Mouse (Mus musculus): ENCODE measurements at regions not wholly inside any gene's neighbourhood (a gene's known extent, or its start where the extent isn't known, plus 50 kb on each side); places are given as distances from the start of the nearest gene placed in this dataset.

- H3K4me3 ChIP-seq = no peak overlapping the region
- H3K9ac ChIP-seq = no peak overlapping the region
- no peak overlapping the region for H3K4me2 ChIP-seq
- H3K4me1 ChIP-seq = no peaks in the 10 kb centered on the region
- H3K9me3 ChIP-seq = no peaks in the 10 kb centered on the region
- no peaks in the 10 kb centered on the region for H3K27me3 ChIP-seq
- no peak overlapping the region for H3K27ac ChIP-seq
- ATAC-seq (ENCODE audit: borderline replicate concordance, extremely low read depth, low FRiP score, low TSS enrichment) = no peak
- H3K36me3 ChIP-seq = no peaks in the 10 kb centered on the region
- 65% methylated on average over 7 of the region's 7 CpGs for WGBS
These were observed 66.9 kb upstream of the Pdha2 start for GRCm38 (mm10) chr3:141279041-141279554.

- no peak overlapping the region for H3K9ac ChIP-seq
- H3K27me3 ChIP-seq = no peaks in the 10 kb centered on the region
- H3K4me2 ChIP-seq = no peak overlapping the region
- H3K36me3 ChIP-seq = no peaks in the 10 kb centered on the region
- WGBS = 75% methylated on average over 2 of the region's 2 CpGs
- no peak overlapping the region for H3K4me3 ChIP-seq
- H3K9me3 ChIP-seq = no peaks in the 10 kb centered on the region
- no peak for ATAC-seq (ENCODE audit: borderline replicate concordance, extremely low read depth, low FRiP score, low TSS enrichment)
- no peaks in the 10 kb centered on the region for H3K4me1 ChIP-seq
- no peak overlapping the region for H3K27ac ChIP-seq
These were observed 81.6 kb upstream of the Pdha2 start for GRCm38 (mm10) chr3:141293802-141294201.

GRCm38 (mm10) chr3:141296897-141297296 lies 84.7 kb upstream of the Pdha2 start:
- no peak for ATAC-seq (ENCODE audit: borderline replicate concordance, extremely low read depth, low FRiP score, low TSS enrichment)
- no peak overlapping the region for H3K27ac ChIP-seq
- H3K4me2 ChIP-seq = no peak overlapping the region
- no peak overlapping the region for H3K4me3 ChIP-seq
- H3K36me3 ChIP-seq = no peaks in the 10 kb centered on the region
- no peaks in the 10 kb centered on the region for H3K9me3 ChIP-seq
- no peaks in the 10 kb centered on the region for H3K4me1 ChIP-seq
- H3K9ac ChIP-seq = no peak overlapping the region
- H3K27me3 ChIP-seq = no peaks in the 10 kb centered on the region

GRCm38 (mm10) chr3:141299749-141300148 lies 87.6 kb upstream of the Pdha2 start:
- WGBS = 73% methylated on average over 1 of the region's 1 CpGs
- no peak overlapping the region for H3K4me3 ChIP-seq
- H3K27ac ChIP-seq = no peak overlapping the region
- no peaks in the 10 kb centered on the region for H3K27me3 ChIP-seq
- no peaks in the 10 kb centered on the region for H3K4me1 ChIP-seq
- ATAC-seq (ENCODE audit: borderline replicate concordance, extremely low read depth, low FRiP score, low TSS enrichment) = no peak
- no peak overlapping the region for H3K4me2 ChIP-seq
- H3K9ac ChIP-seq = no peak overlapping the region
- no peaks in the 10 kb centered on the region for H3K9me3 ChIP-seq
- H3K36me3 ChIP-seq = no peaks in the 10 kb centered on the region

- Histone ChIP-seq H3K9me3 (no peaks in the 10 kb centered on the region), H3K4me2 (no peak overlapping the region), H3K9ac (no peak overlapping the region), H3K27ac (no peak overlapping the region), H3K27me3 (no peaks in the 10 kb centered on the region), H3K4me3 (no peak overlapping the region), H3K4me1 (no peaks in the 10 kb centered on the region), H3K36me3 (no peaks in the 10 kb centered on the region)
- ATAC-seq (ENCODE audit: borderline replicate concordance, extremely low read depth, low FRiP score, low TSS enrichment) = no peak
These were observed 121.5 kb upstream of the Pdha2 start for GRCm38 (mm10) chr3:141333517-141334113.

- H3K4me2 ChIP-seq = no peak overlapping the region
- ATAC-seq (ENCODE audit: borderline replicate concordance, extremely low read depth, low FRiP score, low TSS enrichment) = no peak
- no peak overlapping the region for H3K27ac ChIP-seq
- H3K9ac ChIP-seq = no peak overlapping the region
- no peaks in the 10 kb centered on the region for H3K36me3 ChIP-seq
- H3K4me1 ChIP-seq = no peaks in the 10 kb centered on the region
- no peaks in the 10 kb centered on the region for H3K27me3 ChIP-seq
- 61% methylated on average over 9 of the region's 9 CpGs for WGBS
- no peak overlapping the region for H3K4me3 ChIP-seq
- H3K9me3 ChIP-seq = no peaks in the 10 kb centered on the region
These were observed 126.2 kb upstream of the Pdha2 start for GRCm38 (mm10) chr3:141338224-141338982.

GRCm38 (mm10) chr3:141353961-141354360 lies 111.1 kb upstream of the Unc5c start:
- peak; percentile 42; the same call in 1 of the 2 replicates for ATAC-seq (ENCODE audit: borderline replicate concordance, extremely low read depth, low FRiP score, low TSS enrichment)
- no peak overlapping the region for H3K4me2 ChIP-seq
- no peak overlapping the region for H3K27ac ChIP-seq
- no peak overlapping the region for H3K9ac ChIP-seq
- no peak overlapping the region for H3K4me3 ChIP-seq
- 52% methylated on average over 1 of the region's 1 CpGs for WGBS
- no peaks in the 10 kb centered on the region for H3K27me3 ChIP-seq
- H3K36me3 ChIP-seq = no peaks in the 10 kb centered on the region
- H3K9me3 ChIP-seq = no peaks in the 10 kb centered on the region
- no peaks in the 10 kb centered on the region for H3K4me1 ChIP-seq

GRCm38 (mm10) chr3:141393005-141393404 lies 72.0 kb upstream of the Unc5c start:
- no peak overlapping the region for H3K4me3 ChIP-seq
- no peak overlapping the region for H3K27ac ChIP-seq
- no peaks in the 10 kb centered on the region for H3K4me1 ChIP-seq
- H3K9me3 ChIP-seq = no peaks in the 10 kb centered on the region
- WGBS = 84% methylated on average over 1 of the region's 1 CpGs
- H3K27me3 ChIP-seq = no peaks in the 10 kb centered on the region
- H3K4me2 ChIP-seq = no peak overlapping the region
- no peaks in the 10 kb centered on the region for H3K36me3 ChIP-seq
- H3K9ac ChIP-seq = no peak overlapping the region
- ATAC-seq (ENCODE audit: borderline replicate concordance, extremely low read depth, low FRiP score, low TSS enrichment) = no peak

GRCm38 (mm10) chr3:141398214-141398613 lies 66.8 kb upstream of the Unc5c start:
- WGBS = 69% methylated on average over 2 of the region's 2 CpGs
- Histone ChIP-seq H3K9me3 (no peaks in the 10 kb centered on the region), H3K4me3 (no peak overlapping the region), H3K9ac (no peak overlapping the region), H3K4me1 (no peaks in the 10 kb centered on the region), H3K27ac (no peak overlapping the region), H3K27me3 (no peaks in the 10 kb centered on the region), H3K36me3 (no peaks in the 10 kb centered on the region), H3K4me2 (no peak overlapping the region)
- no peak for ATAC-seq (ENCODE audit: borderline replicate concordance, extremely low read depth, low FRiP score, low TSS enrichment)
